Mouse (Mus musculus) embryonic facial prominence, embryonic 14.5 days (tissue): ENCODE measurements at regions not wholly inside any gene's neighbourhood (a gene's known extent, or its start where the extent isn't known, plus 50 kb on each side); places are given as distances from the start of the nearest gene placed in this dataset.
A peak's percentile ranks its signal among the peaks of the same experiment; 100 is the strongest.

Source experiments
- ATAC-seq: fragments of 200-750 bp; cut with Nextera tagmentation; 2 replicates; pipeline ENCODE4 v1.8.0; 2017; ENCODE audit warnings: low read depth, moderate number of reproducible peaks, moderate TSS enrichment
- DNase-seq: peaks from one replicate; pipeline ENCODE4 v3.0.0-alpha.2; 2015; ENCODE audit warnings: low spot score
- H3K27ac ChIP-seq: fragments of 300-500 bp; sonication (generic); replicated peaks from 2 replicates; pipeline ENCODE4 v1.5.1; 2014; ENCODE audit warnings: low read depth, mild to moderate bottlenecking, low read length, moderate library complexity
- H3K27me3 ChIP-seq: fragments of 300-500 bp; sonication (generic); replicated peaks from 2 replicates; pipeline ENCODE4 v1.6.1; 2014; ENCODE audit warnings: low read length; ENCODE audit not compliant: control insufficient read depth, insufficient read depth
- H3K36me3 ChIP-seq: fragments of 300-500 bp; sonication (generic); 2 replicates; pipeline ENCODE4 v1.6.1; 2014; ENCODE audit warnings: low read length, mixed read lengths; ENCODE audit not compliant: control insufficient read depth, insufficient read depth
- H3K4me1 ChIP-seq: fragments of 300-500 bp; sonication (generic); 2 replicates; pipeline ENCODE4 v1.6.1; 2014; ENCODE audit warnings: antibody characterized with exemption, low read length; ENCODE audit not compliant: control insufficient read depth, insufficient read depth
- H3K4me2 ChIP-seq: fragments of 300-500 bp; sonication (generic); 2 replicates; pipeline ENCODE4 v1.6.1; 2014; ENCODE audit warnings: low read depth, mild to moderate bottlenecking, low read length, moderate library complexity, mixed read lengths
- H3K4me3 ChIP-seq: fragments of 300-500 bp; sonication (generic); 2 replicates; pipeline ENCODE4 v1.5.1; 2014; ENCODE audit warnings: low read depth, mild to moderate bottlenecking, low read length
- H3K9ac ChIP-seq: fragments of 300-500 bp; sonication (generic); 2 replicates; pipeline ENCODE4 v1.6.1; 2014; ENCODE audit warnings: low read depth, mild to moderate bottlenecking, low read length, moderate library complexity, mixed read lengths
- H3K9me3 ChIP-seq: fragments of 300-500 bp; sonication (generic); 2 replicates; pipeline ENCODE4 v1.6.1; 2016; ENCODE audit warnings: low read length; ENCODE audit not compliant: control insufficient read depth
- WGBS: fragments of 180-500 bp; shearing (Covaris S2); extraction: QIAGEN DNeasy Blood & Tissue Kit; methylation state at CpG from one replicate; pipeline ENCODE4 v1.1.7; 2014; 5-methylcytosine and 5-hydroxymethylcytosine counted together

DNA sequence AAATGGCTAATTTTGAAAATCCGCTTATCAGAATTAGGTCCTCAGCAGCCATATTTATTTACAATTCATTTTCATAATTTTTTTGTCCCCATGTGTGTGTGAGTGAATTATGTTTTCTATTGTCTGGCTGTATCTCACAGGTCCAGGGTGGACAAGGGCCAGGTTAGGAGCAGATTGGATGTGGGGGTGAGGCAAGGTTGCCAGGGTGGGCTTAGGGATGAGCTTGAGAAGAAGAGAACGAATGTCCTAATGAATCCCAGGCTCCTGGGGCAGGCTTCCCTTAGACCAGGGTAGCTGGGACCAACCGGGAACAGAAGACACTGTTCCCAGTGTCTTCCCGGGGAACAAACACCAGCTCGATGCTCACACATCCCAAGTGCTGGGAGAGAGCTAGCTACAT is 61.2 kb upstream of the Unc5a start:
- H3K4me1 ChIP-seq = peaks cover 13% of the 10 kb centered on the region; the same call in 1 of the 2 replicates
- no peak overlapping the region for H3K4me3 ChIP-seq
- DNase-seq = no peak
- peaks cover 10% of the 10 kb centered on the region; the same call in 1 of the 2 replicates for H3K27me3 ChIP-seq
- H3K4me2 ChIP-seq = no peak overlapping the region
- H3K36me3 ChIP-seq = no peaks in the 10 kb centered on the region
- H3K27ac ChIP-seq = no peak overlapping the region
- peak overlapping the region; percentile 25; the same call in 1 of the 2 replicates for H3K9ac ChIP-seq
- no peak for ATAC-seq
- 42% methylated on average over 5 of the region's 5 CpGs for WGBS
- H3K9me3 ChIP-seq = no peaks in the 10 kb centered on the region

- Histone ChIP-seq H3K9me3 (no peaks in the 10 kb centered on the region), H3K4me1 (peaks cover 7% of the 10 kb centered on the region; the same call in 1 of the 2 replicates), H3K4me2 (no peak overlapping the region), H3K27ac (no peak overlapping the region), H3K27me3 (peaks cover 10% of the 10 kb centered on the region; the same call in 1 of the 2 replicates), H3K36me3 (no peaks in the 10 kb centered on the region), H3K9ac (no peak overlapping the region), H3K4me3 (no peak overlapping the region)
- WGBS = 77% methylated on average over 8 of the region's 8 CpGs
- ATAC-seq = no peak
- no peak for DNase-seq
These were observed 59.4 kb upstream of the Unc5a start for GRCm38 (mm10) chr13:54889684-54890399.

DNA sequence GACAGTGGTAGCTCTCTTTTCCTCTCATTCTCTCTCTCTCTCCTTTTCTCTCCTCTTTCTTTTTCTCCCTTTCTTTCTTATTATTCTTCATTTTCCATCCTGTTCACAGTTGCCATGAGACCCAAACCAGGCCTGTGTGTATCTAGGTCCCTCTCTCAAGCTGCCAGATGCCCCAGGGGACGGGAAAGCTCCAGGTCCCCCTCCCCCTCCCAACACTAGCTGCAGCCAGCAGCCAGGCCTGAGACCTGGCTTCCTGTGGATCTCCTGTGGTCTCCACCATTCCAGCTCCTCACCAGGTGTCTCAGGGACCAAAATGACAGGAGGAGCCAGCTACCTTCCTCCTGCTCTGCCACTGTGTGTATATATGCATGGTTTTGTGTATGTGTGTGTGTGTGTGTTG is 56.6 kb upstream of the Unc5a start:
- H3K4me3 ChIP-seq = no peak overlapping the region
- no peak overlapping the region for H3K27ac ChIP-seq
- H3K27me3 ChIP-seq = no peaks in the 10 kb centered on the region; the same call in 1 of the 2 replicates
- H3K9me3 ChIP-seq = no peaks in the 10 kb centered on the region
- no peaks in the 10 kb centered on the region for H3K36me3 ChIP-seq
- H3K9ac ChIP-seq = no peak overlapping the region
- DNase-seq (no peak), ATAC-seq (no peak)
- H3K4me2 ChIP-seq = no peak overlapping the region
- peaks cover 2% of the 10 kb centered on the region; the same call in 1 of the 2 replicates for H3K4me1 ChIP-seq
- WGBS = 24% methylated on average over 1 of the region's 1 CpGs

DNA sequence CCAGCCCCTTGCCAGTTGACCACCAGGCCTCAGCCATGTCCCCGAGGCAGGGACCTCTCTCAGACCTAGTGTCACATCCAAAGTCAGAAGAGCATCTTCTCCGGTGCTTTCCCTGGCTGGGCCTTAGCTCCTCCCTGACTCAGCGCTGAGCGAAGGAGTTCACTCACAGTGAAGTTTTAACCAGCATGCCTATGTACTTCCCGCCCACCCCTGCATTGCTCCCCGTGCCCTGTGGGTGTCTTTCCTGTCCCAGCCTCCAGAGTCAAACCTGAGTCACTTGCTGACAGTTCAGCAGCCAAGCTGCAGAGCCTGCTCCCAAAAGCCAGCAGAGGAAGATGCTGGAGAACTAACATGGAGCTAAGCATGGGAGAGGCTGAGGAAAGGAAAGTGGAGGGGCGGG is 55.6 kb upstream of the Unc5a start:
- H3K36me3 ChIP-seq = no peaks in the 10 kb centered on the region
- H3K9me3 ChIP-seq = no peaks in the 10 kb centered on the region
- DNase-seq = no peak
- H3K9ac ChIP-seq = no peak overlapping the region
- H3K4me2 ChIP-seq = no peak overlapping the region
- no peaks in the 10 kb centered on the region for H3K4me1 ChIP-seq
- no peak overlapping the region for H3K4me3 ChIP-seq
- H3K27ac ChIP-seq = no peak overlapping the region
- no peaks in the 10 kb centered on the region for H3K27me3 ChIP-seq
- 23% methylated on average over 7 of the region's 7 CpGs for WGBS
- no peak for ATAC-seq

DNA sequence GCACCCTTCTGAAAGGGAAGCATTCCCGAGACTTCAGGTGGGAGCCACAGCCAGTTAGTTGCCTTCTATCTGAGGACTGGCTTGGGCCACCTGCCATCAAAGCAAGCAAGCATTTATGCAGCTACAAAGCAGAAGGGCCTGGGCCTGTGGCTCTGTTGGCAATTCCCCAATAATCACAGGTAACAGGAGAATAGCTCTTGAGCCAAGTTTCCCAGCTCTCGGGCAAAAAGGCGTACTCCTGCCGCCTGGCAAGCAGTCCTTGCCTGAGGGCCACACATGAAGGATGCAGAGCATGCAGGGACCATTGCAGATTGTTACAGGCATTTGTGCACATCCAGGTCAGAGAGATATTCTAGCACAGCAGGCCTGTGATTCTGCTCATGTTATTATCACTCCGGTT is 53.2 kb upstream of the Unc5a start:
- no peaks in the 10 kb centered on the region for H3K9me3 ChIP-seq
- H3K36me3 ChIP-seq = no peaks in the 10 kb centered on the region
- DNase-seq (no peak), ATAC-seq (no peak)
- H3K4me2 ChIP-seq = no peak overlapping the region
- no peak overlapping the region for H3K9ac ChIP-seq
- 52% methylated on average over 5 of the region's 5 CpGs for WGBS
- H3K27ac ChIP-seq = no peak overlapping the region
- H3K27me3 ChIP-seq = no peaks in the 10 kb centered on the region
- no peaks in the 10 kb centered on the region for H3K4me1 ChIP-seq
- no peak overlapping the region for H3K4me3 ChIP-seq
